Mouse (Mus musculus) brown adipose tissue, adult 24 weeks (tissue): ENCODE results near the gene Gpc5. TPM values are rescaled to one million over a fixed set of nuclear protein-coding genes. Genes with fewer than 3 reads are reported as not detected.

Source experiments
- H3K27ac ChIP-seq: fragments of 200-500 bp; replicated peaks from 2 replicates; pipeline ENCODE4 v1.5.1; 2012; ENCODE audit warnings: low read depth, mild to moderate bottlenecking, low read length
- H3K4me1 ChIP-seq: fragments of 200-500 bp; 2 replicates; pipeline ENCODE4 v1.6.1; 2012; ENCODE audit warnings: low read length, mixed read lengths; ENCODE audit not compliant: control insufficient read depth, insufficient read depth, insufficient read length
- H3K4me3 ChIP-seq: fragments of 200-500 bp; 2 replicates; pipeline ENCODE4 v1.5.1; 2012; ENCODE audit warnings: low read depth, mild to moderate bottlenecking, low read length, moderate library complexity; ENCODE audit not compliant: insufficient read depth
- polyA plus RNA-seq: library from polyadenylated mRNA; stranded (reverse); fragments of >200 nt; gene quantifications from 2 replicates; pipeline ENCODE4 v1.2.4, GENCODE M21; 2012; ENCODE audit not compliant: missing spikeins, insufficient read depth, insufficient read length

Gpc5 gene
- polyA plus RNA-seq, 1 experiment, result not detected

DNA sequence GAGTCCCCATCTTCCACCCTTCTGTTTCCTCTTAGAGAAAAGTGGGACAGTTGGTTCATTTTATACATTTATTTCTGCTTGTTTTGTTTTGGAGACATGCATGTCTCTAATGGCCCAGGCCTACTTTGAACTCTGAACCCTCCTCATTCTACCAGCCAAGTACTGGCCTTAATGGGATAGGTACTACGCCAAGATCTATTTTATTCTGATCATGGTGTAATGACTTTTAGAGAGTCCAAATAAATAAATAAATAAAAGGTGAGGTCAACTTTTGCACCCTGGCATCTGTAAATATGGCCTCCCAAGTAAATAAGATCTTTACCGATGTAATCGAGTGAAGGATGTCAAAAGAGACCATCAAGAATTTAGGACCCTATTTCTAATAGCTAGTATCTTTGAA, 1116.6 kb downstream of the Gpc5 start:
- Histone ChIP-seq H3K4me3 (no peak overlapping the region), H3K4me1 (no peaks in the 10 kb centered on the region), H3K27ac (no peak overlapping the region)

DNA sequence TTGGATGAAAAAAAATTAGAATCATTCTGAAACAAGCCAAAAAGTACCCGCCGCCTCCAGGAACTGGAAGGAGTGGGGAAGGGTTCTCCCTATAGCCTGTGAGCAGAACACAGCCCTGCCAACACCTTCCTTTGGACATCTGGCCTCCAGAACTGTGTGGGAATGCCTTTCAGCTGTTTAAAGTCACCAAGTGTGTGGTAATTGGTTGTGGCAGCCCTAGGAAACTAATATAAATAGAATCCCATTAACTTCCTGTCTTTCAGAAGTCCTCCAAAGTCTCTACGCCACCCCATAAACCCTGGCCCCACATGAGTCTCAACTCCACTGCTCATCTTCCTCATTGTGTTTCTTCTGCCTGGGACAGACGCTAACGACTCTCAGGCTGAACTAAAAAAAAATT, 1117.0 kb downstream of the Gpc5 start:
- Histone ChIP-seq H3K27ac (no peak overlapping the region), H3K4me1 (no peaks in the 10 kb centered on the region)

DNA sequence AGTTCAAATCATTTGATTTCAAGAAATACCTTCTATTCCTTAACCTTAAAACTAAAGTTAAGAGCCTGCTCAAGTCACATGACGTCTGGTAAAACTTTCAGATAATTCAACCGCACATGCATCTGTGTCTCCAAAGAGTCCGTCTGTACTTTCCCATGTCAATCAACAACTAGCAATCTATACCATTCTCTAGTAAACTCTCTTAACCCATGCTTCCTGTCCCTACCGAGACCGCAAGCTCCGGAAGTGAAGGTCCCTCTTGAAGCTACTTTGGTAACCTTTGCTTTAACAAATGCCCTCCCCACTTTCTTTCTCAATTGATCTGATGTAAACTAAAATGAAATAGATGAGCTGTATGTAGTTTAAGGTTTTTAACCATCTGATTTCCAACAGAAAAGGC, 1118.3 kb downstream of the Gpc5 start:
- Histone ChIP-seq H3K27ac (no peak overlapping the region), H3K4me1 (no peaks in the 10 kb centered on the region), H3K4me3 (no peak overlapping the region)

More for the DNA sequence above, 1117.0 kb downstream of the Gpc5 start:
- H3K4me3 ChIP-seq, result no peak overlapping the region

DNA sequence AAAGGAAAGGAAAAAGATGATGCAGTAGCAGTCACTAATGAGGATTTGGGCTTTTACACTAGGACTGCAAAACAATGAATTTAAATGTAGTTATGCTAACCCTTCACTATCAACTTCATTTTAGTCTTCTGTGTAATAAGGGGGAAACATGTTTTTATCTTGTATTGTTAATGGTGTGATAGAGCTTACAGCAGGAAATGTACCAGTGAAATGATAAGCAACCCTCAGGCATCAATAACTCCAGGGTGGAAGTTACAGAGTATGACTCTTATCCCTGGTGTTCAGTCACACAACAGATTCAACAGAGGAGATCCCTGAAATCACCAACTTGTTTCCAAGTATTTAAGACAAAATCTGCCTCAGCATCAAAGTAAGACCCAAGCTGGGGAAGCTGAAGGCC, 1120.0 kb downstream of the Gpc5 start:
- H3K27ac ChIP-seq, result no peak overlapping the region

DNA sequence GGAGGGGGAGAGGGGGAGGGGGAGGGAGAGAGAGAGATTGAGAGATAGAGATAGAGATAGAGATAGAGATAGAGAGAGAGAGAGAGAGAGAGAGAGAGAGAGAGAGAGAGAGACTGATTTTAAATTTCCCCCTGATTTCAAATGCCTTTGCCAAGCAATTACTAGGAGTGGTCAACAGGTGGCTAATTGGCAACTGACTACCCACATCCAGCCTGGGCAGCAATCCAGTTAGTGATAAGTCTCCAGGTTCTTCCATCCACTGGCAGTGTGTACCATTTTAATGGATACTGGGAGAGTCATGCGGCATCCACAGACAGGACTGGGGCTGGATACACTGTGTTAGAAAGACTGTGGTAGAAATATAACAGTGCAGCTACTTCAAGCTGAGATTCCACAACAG, 1166.1 kb downstream of the Gpc5 start:
- Histone ChIP-seq H3K27ac (no peak overlapping the region), H3K4me3 (no peak overlapping the region), H3K4me1 (no peaks in the 10 kb centered on the region)

More for the DNA sequence above, 1120.0 kb downstream of the Gpc5 start:
- no peak overlapping the region for H3K4me3 ChIP-seq
- H3K4me1 ChIP-seq, result no peaks in the 10 kb centered on the region

DNA sequence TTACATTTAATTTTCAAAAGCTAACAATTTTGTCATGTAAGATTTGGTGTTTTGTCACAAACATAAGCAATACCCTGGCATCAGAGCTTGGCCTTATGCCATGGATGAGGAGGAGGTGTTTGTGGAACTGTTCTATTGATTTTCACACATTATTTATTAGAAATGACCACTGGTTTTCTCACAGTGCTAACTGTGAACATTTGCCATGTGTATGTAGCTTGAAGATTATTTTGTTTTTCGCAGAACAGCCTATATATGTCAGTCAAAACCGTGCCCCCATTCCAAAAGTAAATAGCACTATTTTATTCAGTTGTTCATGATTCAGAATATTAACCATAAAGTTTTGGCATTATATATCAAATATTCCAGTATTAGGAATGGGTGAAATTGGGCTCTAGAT, 1216.5 kb downstream of the Gpc5 start:
- no peak overlapping the region for H3K27ac ChIP-seq
- no peaks in the 10 kb centered on the region for H3K4me1 ChIP-seq
- no peak overlapping the region for H3K4me3 ChIP-seq

DNA sequence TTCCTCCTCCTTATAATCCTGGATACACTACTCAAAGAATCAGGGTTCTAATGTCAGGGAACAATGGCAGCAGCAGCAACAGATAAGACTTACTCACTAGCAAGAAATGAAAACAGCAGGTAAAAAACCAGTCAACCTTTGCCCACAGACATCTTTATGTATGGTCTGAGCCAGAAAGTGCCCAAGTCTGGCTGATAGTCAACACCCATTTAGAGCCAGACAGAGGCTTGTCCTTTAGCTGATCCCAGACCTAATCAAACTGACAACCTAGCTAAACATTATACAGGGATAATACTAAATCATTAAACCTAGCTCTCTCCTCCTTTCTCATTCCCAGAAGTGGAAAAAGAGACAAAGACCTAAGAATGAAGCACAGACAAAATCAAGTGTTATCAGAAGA, 1225.5 kb downstream of the Gpc5 start:
- H3K4me3 ChIP-seq, result no peak overlapping the region
- H3K27ac ChIP-seq, result no peak overlapping the region
- H3K4me1 ChIP-seq, result no peaks in the 10 kb centered on the region

DNA sequence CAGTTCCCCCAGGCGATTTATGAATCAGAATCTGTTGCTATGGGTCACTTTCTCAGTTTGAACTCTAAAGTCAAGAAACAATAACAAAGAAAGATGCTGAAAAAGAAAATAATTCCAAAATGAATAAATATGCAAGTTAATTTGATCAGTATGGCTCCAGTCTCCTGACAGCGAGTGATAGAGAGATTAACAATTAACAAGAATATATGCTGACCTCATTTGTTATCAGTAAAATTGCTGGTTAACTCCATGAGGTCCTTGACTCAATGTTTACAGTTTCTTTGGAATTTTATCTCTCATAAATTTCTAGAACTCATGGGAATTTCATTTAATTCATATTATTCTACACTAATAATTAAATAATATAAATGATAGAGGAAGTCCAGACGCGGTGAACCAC, 1244.2 kb downstream of the Gpc5 start:
- Histone ChIP-seq H3K27ac (no peak overlapping the region), H3K4me1 (no peaks in the 10 kb centered on the region), H3K4me3 (no peak overlapping the region)

DNA sequence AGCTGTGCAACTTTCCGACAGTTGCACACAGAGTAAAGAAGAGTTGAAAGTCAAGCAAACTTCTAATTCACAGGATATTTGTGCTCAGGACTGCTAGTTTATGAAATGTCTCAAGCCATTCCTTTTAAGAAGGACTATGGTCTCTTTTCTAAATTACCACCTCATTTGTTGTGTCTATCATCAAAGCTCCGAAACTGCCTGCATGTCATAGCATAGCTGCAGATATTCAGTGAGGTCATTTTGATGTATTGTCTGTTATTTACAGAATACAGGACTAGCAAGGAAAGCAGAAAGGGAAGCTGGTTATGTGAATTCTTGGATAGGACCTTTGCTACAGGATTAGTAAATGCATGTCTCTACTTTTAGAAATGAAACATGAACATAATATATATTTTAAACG, 1246.4 kb downstream of the Gpc5 start:
- H3K4me3 ChIP-seq, result no peak overlapping the region
- no peak overlapping the region for H3K27ac ChIP-seq
- no peaks in the 10 kb centered on the region for H3K4me1 ChIP-seq

DNA sequence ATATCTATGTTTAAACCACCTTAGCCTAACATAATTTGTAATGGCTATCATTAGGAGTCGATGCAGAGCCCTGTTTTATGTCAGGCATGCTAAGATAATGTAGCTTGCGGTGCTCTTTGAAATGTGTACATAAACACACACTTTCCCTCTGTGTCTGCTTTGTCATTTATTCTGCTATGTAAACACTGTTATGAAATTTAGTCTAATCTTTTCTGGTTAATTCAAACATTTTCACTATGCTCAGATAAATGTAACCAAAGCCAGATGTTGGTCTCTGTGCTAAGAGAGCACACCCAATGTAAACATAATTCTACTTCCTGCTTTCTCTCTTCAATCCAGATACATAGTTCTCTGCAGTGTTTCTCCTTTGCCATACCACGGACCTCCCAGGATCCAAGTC, 1256.5 kb downstream of the Gpc5 start:
- Histone ChIP-seq H3K4me3 (no peak overlapping the region), H3K4me1 (no peaks in the 10 kb centered on the region), H3K27ac (no peak overlapping the region)

DNA sequence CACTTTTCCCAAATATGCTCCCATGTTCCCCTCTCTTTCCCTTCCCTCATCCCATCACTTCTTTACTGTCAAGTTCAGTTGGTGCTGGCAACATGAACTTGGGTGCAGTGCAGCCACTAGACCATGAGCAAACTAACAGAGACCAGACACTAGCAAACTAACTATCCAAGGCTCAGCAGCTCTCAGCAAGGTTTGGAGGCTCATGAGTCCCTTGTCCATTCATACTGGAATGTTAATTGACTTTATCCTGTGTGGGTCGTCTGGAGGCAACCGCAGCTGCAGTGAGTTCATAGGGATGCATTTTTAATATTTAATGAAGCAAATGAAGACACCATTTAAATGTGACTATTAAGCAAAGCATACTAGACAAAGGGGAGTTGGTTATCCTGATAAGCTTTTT, 1292.6 kb downstream of the Gpc5 start:
- Histone ChIP-seq H3K4me1 (no peaks in the 10 kb centered on the region), H3K27ac (no peak overlapping the region), H3K4me3 (no peak overlapping the region)

DNA sequence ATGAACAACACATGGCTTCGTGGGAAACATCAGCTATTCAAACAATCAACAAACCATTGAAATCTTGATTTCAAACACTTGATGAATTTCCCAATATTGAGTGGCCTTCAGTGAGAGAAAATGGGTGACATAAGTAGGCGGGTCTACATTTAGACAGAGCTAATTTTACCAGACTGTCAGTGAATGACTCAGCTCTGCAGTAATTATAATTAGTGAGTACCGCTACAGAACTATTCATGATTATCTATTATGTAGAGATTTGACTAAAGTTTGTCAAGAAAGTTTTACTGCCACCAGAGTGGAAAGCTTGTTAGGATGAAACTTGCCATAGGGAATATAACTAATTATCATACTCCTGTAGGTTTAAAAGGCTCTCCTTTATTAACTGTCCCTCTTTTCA, 1323.5 kb downstream of the Gpc5 start:
- no peak overlapping the region for H3K4me3 ChIP-seq
- H3K27ac ChIP-seq, result no peak overlapping the region
- H3K4me1 ChIP-seq, result no peaks in the 10 kb centered on the region

DNA sequence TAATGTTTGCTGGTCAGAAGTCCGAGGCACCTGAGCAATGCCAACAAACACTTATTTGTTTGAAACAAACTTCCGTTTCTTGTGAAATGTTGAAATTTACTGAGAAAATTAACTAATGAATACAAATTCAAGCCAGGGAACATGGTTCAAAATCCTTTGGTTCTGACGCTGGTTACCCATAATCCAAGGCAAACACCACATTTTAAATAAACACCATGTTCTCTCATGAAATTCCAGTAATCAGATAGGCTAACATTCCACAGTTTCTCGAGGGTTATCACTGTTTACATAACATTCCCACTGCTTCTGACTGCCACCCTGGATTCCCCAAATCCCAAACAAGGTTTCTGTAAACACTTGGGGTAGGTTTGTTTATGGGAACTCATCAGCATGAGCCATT, 1356.2 kb downstream of the Gpc5 start:
- Histone ChIP-seq H3K4me1 (no peaks in the 10 kb centered on the region), H3K27ac (no peak overlapping the region), H3K4me3 (no peak overlapping the region)

DNA sequence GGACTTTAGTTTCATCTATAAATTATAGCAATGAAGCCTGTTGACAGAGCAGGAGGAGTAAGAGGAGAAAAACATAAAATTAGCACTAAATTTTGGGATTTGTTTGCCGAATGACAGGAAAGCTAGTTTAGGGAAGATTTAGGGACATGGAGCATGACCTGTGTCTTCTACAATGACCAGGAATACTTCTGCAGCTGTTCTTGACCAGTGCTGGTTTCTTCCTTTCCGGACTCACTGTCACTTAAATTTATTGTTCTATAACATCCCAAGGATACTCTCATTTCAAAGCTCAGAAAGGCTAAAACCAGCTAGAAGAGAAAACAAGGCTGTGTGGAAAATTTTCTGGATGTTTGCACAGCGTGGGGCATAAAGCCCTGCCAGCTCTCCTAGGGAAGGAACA, 1361.3 kb downstream of the Gpc5 start:
- Histone ChIP-seq H3K27ac (no peak overlapping the region), H3K4me3 (no peak overlapping the region), H3K4me1 (no peaks in the 10 kb centered on the region)

DNA sequence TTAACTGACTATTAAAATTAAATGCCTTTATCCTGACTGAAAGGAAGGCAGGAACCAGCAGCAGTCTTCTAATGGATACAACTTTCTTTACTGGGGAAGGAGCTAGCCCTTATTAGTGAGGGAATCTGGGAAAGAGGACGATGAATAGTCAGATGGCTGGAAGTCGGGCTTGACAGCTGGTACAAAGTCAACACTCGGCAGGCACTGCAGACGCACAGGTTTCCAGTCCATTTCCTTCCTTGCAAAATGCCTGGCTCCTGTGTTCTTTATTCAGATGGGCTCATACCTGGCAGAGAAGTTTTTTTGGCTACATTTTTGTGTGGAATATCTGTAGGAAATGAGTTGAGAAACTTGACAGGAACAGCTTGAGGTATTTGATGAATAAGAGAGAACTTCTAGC, 1364.2 kb downstream of the Gpc5 start:
- Histone ChIP-seq H3K27ac (no peak overlapping the region), H3K4me3 (no peak overlapping the region)

DNA sequence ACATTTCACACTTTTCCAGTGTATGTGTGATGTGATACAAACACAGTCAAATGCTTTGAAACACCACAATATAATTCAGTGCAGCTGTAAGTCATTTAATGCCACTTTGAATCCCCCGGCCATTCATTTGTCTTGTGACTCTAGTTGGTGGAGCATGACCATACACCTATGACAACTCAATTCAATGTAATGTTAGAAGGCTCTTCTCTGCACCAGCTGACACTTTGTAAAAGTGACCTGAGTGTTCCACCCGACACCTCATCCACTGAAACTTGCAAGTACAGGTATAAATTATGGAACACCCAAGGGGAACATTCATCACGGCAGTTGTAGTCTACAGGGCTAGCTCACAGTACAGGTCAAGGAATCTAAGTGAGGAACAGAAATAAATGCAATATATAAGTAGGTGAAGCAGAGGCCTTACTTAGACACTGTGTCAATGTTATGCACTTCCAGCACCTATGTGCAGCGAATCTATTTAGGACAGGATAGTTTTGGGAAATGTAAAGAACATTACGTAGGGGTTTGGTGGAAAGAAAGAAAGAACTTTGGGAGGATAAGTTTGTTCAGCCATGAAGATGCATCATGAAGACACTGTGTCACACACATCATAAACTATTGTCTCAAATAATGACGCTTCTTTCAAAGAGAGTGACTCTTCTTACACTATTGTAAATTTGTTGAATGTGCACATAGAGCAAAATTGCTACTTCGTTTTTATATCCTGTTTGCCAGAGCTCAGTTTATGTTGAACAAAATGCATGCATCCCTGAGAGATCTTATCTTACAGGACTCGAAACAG, 1381.6 kb downstream of the Gpc5 start:
- H3K27ac ChIP-seq, result no peak overlapping the region
- H3K4me1 ChIP-seq, result no peaks in the 10 kb centered on the region
- no peak overlapping the region for H3K4me3 ChIP-seq

More for the DNA sequence above, 1364.2 kb downstream of the Gpc5 start:
- H3K4me1 ChIP-seq, result no peaks in the 10 kb centered on the region
